Mouse (Mus musculus) subcutaneous adipose tissue, adult 2 months (tissue): Measurements from ENCODE around the gene Hcls1. TPM values are rescaled to one million over a fixed set of nuclear protein-coding genes. Genes with fewer than 3 reads are reported as not detected.

Source experiments
- polyA plus RNA-seq: library from polyadenylated mRNA; depleted of rRNA; stranded (reverse); fragments of >200 nt; gene quantifications from 2 replicates; pipeline ENCODE4 v1.2.3, GENCODE M21; 2012; ENCODE audit warnings: low replicate concordance; rRNA removed

Gene Hcls1
- 16.9 and 21.2 TPM in 2 replicates for polyA plus RNA-seq

GRCm38 (mm10) chr16:36934841-36935620 lies at the start of gene Hcls1:
TSS of gene Hcls1 (plus strand) at chr16:36934983.

GRCm38 (mm10) chr16:36989999-36990625 lies 55.3 kb downstream of the Hcls1 start, which contains the start of gene Fbxo40:
TSS of gene Fbxo40 (minus strand) at chr16:36990467.

DNA sequence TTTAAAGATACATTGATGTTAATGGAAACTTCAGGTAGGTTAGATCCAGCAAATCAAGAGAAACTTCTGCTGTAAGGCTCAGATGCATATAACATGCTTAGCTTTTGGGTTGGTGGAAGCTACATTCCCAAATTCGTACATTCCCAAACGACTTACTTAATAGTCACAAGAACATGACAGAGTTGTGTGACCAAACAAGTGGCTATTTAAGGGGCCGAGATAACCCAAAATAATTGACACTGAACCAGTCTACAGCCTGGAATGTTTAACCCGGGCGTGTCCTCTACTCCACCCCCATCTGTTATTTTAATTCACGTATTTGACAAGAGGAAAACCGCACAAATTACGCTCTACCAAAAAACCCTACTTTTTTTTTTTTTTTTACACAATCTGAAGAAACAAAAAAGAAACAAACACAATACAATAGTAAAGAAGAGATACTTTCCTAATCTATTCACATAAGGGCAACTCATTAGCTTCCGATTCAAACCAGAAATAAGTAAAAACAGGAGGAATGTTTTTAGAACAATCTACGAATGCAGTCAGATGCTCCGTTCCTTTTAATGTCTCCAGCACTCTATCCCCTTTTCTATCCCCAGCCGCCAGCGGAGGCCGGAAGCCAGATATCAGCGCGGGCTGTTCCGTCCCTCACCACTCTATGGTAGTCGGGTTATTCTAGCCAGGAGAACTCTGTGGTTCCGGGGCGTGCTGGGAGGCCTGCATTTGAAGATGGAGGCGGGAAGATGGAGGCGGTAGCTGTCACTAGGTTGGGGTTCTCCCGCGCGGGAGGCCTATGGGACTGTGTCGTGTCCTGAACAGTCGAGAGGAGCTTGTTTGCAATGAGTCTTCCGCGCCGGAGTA lies 76.5 kb downstream of the Hcls1 start, which contains the start of gene Polq:
TSS of gene Polq (plus strand) at position 726 of the 861 bp plus-strand sequence.

Other genes with a start within 250 kb of the Hcls1 start
- 0.09 and 9.7 TPM in 2 replicates for gene Ildr1, start 241.0 kb upstream of the Hcls1 start, polyA plus RNA-seq
- gene Slc15a2, start 150.0 kb upstream of the Hcls1 start, polyA plus RNA-seq = 3.3 and 15.4 TPM in 2 replicates
- 2.2 and 4.3 TPM in 2 replicates for gene Iqcb1, start 106.6 kb upstream of the Hcls1 start, polyA plus RNA-seq
- gene Eaf2, start 60.0 kb upstream of the Hcls1 start, polyA plus RNA-seq = 0.28 and 0.76 TPM in 2 replicates
- gene Golgb1, start 59.8 kb upstream of the Hcls1 start, polyA plus RNA-seq = 84.5 and 85.0 TPM in 2 replicates
- 0.06 and 0.37 TPM in 2 replicates for gene Fbxo40, start 55.5 kb downstream of the Hcls1 start, polyA plus RNA-seq
- gene Polq, start 76.8 kb downstream of the Hcls1 start, polyA plus RNA-seq = 0.16 and 0.48 TPM in 2 replicates